Mouse (Mus musculus): Measurements from ENCODE around the gene Reg4. TPM values are rescaled to one million over a fixed set of nuclear protein-coding genes. Genes with fewer than 3 reads are reported as not detected.

Reg4 gene
- polyA plus RNA-seq, 2 experiments = not detected

DNA sequence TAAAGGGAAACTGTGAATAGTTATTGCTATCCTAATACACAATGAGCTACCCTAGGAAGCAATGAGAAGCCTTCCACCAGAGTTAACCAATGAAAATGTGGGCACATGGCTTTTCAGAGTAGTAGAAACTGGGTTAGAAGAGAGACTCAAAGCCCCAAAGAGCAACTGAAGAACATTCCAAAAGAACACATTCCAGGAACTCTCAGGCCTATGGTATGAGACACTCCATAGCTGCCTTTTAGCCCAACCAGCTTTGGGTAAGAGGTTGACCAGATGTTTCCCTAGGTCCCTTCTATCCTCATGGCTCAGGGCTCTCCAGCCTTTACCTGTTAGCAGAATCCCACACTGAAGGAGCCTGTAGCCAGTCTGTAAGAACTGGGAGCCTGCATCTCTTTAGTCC, 11.5 kb downstream of the Reg4 start:
- Histone ChIP-seq H3K4me2 (ENCODE audit: low read depth) (no peak overlapping the region), H3K36me3 (replicated peaks; ENCODE audit: control insufficient read depth, insufficient read depth, low read depth) (no peaks in the 10 kb centered on the region), H3K27me3 (ENCODE audit: control insufficient read depth, insufficient read depth, low read length) (no peaks in the 10 kb centered on the region), H3K4me1 (replicated peaks; ENCODE audit: control insufficient read depth in 2 of 2, insufficient read depth in 2 of 2, low read length in 1 of 2) (peaks cover 0 to 8% of the 10 kb centered on the region in 2 experiments; a peak in 2 of 4 replicates), H3K4me3 (ENCODE audit: insufficient read depth in 1 of 2, low read depth in 2 of 2, low read length in 2 of 2) (no peak overlapping the region), H3K9ac (replicated peaks) (no peak overlapping the region), H3K27ac (no peak overlapping the region), H3K9me3 (ENCODE audit: control insufficient read depth, low read length) (no peaks in the 10 kb centered on the region)
- no peak for DNase-seq (ENCODE audit: low read depth in 3 of 3, low spot score in 3 of 3)
- ATAC-seq (ENCODE audit: insufficient read depth) = no peak
- TF ChIP-seq CTCF (IDR thresholded peaks at IDR 0.05; ENCODE audit: low read depth) (no peak), EP300 (IDR thresholded peaks at IDR 0.05; ENCODE audit: low read depth) (no peak)

DNA sequence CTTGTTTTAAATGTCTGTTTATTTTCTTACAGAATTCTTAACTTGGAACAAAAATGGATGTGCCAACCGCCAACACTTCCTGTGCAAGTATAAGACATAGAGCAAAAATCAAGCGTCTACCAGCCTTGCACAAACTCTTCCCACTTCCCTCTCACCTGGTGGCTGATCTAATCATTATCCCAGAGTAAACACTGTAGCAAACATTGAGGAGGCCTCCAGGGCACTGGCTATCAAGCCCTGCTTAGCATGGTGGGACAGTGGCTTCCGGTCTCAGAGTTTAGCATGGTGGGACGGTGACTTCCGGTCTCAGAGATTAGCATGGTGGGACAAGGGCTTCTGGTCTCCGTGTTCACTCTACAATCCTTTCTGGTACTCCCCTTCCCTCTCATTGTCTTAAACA, 14.3 kb downstream of the Reg4 start:
- H3K36me3 ChIP-seq (replicated peaks; ENCODE audit: control insufficient read depth, insufficient read depth, low read depth) = no peaks in the 10 kb centered on the region

DNA sequence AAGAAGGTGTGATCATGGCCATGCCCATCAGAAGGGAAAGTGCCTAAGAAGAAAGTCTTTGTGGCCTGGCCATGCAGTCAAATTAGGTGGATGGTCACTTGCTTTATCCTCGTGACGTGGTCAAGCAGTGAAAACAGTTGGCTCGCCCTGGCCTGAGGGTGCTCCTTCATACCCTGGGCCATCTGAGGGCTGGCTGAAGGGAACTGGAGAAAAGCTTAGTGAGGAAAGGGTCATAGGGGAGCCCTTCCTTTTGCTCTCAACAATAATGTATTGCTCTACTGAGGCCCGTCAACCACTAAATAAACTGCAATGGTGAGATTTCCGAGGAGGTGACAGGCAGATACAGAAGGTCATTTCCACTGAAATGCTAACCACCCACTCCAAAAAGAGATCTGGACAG, 15.3 kb downstream of the Reg4 start:
- TF ChIP-seq CTCF (IDR thresholded peaks at IDR 0.05; ENCODE audit: low read depth) (no peak), EP300 (IDR thresholded peaks at IDR 0.05; ENCODE audit: low read depth) (no peak)
- Histone ChIP-seq H3K4me1 (replicated peaks; ENCODE audit: control insufficient read depth in 2 of 2, insufficient read depth in 2 of 2, low read length in 1 of 2) (peaks cover 0 to 10% of the 10 kb centered on the region in 2 experiments; a peak in 2 of 4 replicates), H3K9me3 (ENCODE audit: control insufficient read depth, low read length) (no peaks in the 10 kb centered on the region), H3K27me3 (ENCODE audit: control insufficient read depth, insufficient read depth, low read length) (no peaks in the 10 kb centered on the region), H3K4me3 (ENCODE audit: insufficient read depth in 1 of 2, low read depth in 2 of 2, low read length in 2 of 2) (no peak overlapping the region), H3K27ac (no peak overlapping the region), H3K36me3 (replicated peaks; ENCODE audit: control insufficient read depth, insufficient read depth, low read depth) (no peaks in the 10 kb centered on the region), H3K9ac (replicated peaks) (no peak overlapping the region), H3K4me2 (ENCODE audit: low read depth) (no peak overlapping the region)
- no peak for ATAC-seq (ENCODE audit: insufficient read depth)
- no peak for DNase-seq (ENCODE audit: low read depth in 3 of 3, low spot score in 3 of 3)
- WGBS (ENCODE audit: insufficient replicate concordance) = 65% methylated on average over 5 of the region's 5 CpGs

More for the DNA sequence above, 14.3 kb downstream of the Reg4 start:
- Histone ChIP-seq H3K9me3 (ENCODE audit: control insufficient read depth, low read length) (no peaks in the 10 kb centered on the region), H3K27me3 (ENCODE audit: control insufficient read depth, insufficient read depth, low read length) (no peaks in the 10 kb centered on the region), H3K27ac (no peak overlapping the region), H3K4me1 (replicated peaks; ENCODE audit: control insufficient read depth in 2 of 2, insufficient read depth in 2 of 2, low read length in 1 of 2) (peaks cover 0 to 8% of the 10 kb centered on the region in 2 experiments; a peak in 2 of 4 replicates), H3K9ac (replicated peaks) (no peak overlapping the region), H3K4me3 (ENCODE audit: insufficient read depth in 1 of 2, low read depth in 2 of 2, low read length in 2 of 2) (no peak overlapping the region), H3K4me2 (ENCODE audit: low read depth) (no peak overlapping the region)
- WGBS (ENCODE audit: insufficient replicate concordance) = 61% methylated on average over 6 of the region's 6 CpGs
- DNase-seq (ENCODE audit: low read depth in 3 of 3, low spot score in 3 of 3) = no peak
- no peak for ATAC-seq (ENCODE audit: insufficient read depth)
- no peak for TF ChIP-seq EP300 (IDR thresholded peaks at IDR 0.05; ENCODE audit: low read depth)
- no peak for TF ChIP-seq CTCF (IDR thresholded peaks at IDR 0.05; ENCODE audit: low read depth)

DNA sequence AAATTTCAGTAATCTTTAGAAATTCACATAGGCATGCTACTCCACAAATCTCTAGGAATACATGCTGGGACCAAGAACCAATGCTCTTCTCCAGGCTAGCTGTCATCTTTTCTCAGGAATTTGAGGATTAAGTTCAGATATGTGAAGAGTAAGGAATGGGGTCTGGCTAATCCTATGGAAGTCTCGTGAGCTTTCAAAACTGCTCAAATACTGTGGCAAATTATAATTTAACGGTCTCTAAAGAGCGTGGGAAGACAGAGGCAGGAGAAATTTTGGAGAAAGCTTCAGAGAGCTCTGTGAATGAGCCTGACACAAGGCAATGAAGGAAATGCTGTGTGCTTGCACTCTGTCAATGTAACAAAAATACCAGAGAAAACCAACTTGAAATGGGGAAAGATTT, 16.2 kb downstream of the Reg4 start:
- 77% methylated on average over 3 of the region's 3 CpGs for WGBS (ENCODE audit: insufficient replicate concordance)
- peaks cover 0 to 11% of the 10 kb centered on the region in 2 experiments; a peak in 2 of 4 replicates for H3K4me1 ChIP-seq (replicated peaks; ENCODE audit: control insufficient read depth in 2 of 2, insufficient read depth in 2 of 2, low read length in 1 of 2)
- H3K27ac ChIP-seq = no peak overlapping the region
- no peak overlapping the region for H3K4me3 ChIP-seq (ENCODE audit: insufficient read depth in 1 of 2, low read depth in 2 of 2, low read length in 2 of 2)
- no peak overlapping the region for H3K9ac ChIP-seq (replicated peaks)
- no peak for DNase-seq (ENCODE audit: low read depth in 3 of 3, low spot score in 3 of 3)
- no peaks in the 10 kb centered on the region for H3K27me3 ChIP-seq (ENCODE audit: control insufficient read depth, insufficient read depth, low read length)
- TF ChIP-seq CTCF (IDR thresholded peaks at IDR 0.05; ENCODE audit: low read depth) (no peak), EP300 (IDR thresholded peaks at IDR 0.05; ENCODE audit: low read depth) (no peak)
- H3K36me3 ChIP-seq (replicated peaks; ENCODE audit: control insufficient read depth, insufficient read depth, low read depth) = no peaks in the 10 kb centered on the region
- no peak overlapping the region for H3K4me2 ChIP-seq (ENCODE audit: low read depth)
- ATAC-seq (ENCODE audit: insufficient read depth) = no peak
- H3K9me3 ChIP-seq (ENCODE audit: control insufficient read depth, low read length) = no peaks in the 10 kb centered on the region

DNA sequence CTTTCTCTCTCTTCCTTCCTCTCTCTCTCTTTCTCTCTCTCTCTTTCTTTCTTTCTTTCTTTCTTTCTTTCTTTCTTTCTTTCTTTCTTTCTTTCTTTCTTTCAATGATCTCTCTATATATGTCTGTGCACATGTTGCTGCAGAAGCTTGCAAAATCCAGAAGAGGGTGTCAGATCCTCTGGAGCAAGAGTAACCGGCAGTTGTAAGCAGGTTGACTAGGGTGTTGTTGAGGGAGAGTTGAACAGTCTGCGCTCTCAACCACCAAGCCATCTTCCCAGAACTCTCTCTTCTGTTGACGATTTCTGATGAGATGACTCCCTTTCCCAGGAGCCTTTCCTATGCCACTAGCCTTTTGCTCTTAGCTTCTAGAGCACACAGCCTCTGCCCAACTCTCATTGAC, 20.1 kb downstream of the Reg4 start:
- H3K27ac ChIP-seq = no peak overlapping the region
- ATAC-seq (ENCODE audit: insufficient read depth) = no peak
- no peak for DNase-seq (ENCODE audit: low read depth in 3 of 3, low spot score in 3 of 3)

More for the DNA sequence above, 20.1 kb downstream of the Reg4 start:
- H3K36me3 ChIP-seq (replicated peaks; ENCODE audit: control insufficient read depth, insufficient read depth, low read depth) = no peaks in the 10 kb centered on the region
- 58% methylated on average over 3 of the region's 3 CpGs for WGBS (ENCODE audit: insufficient replicate concordance)
- H3K9ac ChIP-seq (replicated peaks) = no peak overlapping the region
- no peaks in the 10 kb centered on the region for H3K9me3 ChIP-seq (ENCODE audit: control insufficient read depth, low read length)
- H3K4me2 ChIP-seq (ENCODE audit: low read depth) = no peak overlapping the region
- H3K4me1 ChIP-seq (replicated peaks; ENCODE audit: control insufficient read depth in 2 of 2, insufficient read depth in 2 of 2, low read length in 1 of 2) = peaks cover 0 to 13% of the 10 kb centered on the region in 2 experiments; a peak in 3 of 4 replicates
- TF ChIP-seq CTCF (IDR thresholded peaks at IDR 0.05; ENCODE audit: low read depth) = no peak
- TF ChIP-seq EP300 (IDR thresholded peaks at IDR 0.05; ENCODE audit: low read depth) = no peak
- no peak overlapping the region for H3K4me3 ChIP-seq (ENCODE audit: insufficient read depth in 1 of 2, low read depth in 2 of 2, low read length in 2 of 2)
- H3K27me3 ChIP-seq (ENCODE audit: control insufficient read depth, insufficient read depth, low read length) = no peaks in the 10 kb centered on the region
